Mouse (Mus musculus): ENCODE data around the gene A030003K21Rik.
"Not testable (repeated sequence)": the region's sequence is repeated elsewhere in the genome, so short reads cannot be mapped to it uniquely, and the experiment has no call there.

DNA sequence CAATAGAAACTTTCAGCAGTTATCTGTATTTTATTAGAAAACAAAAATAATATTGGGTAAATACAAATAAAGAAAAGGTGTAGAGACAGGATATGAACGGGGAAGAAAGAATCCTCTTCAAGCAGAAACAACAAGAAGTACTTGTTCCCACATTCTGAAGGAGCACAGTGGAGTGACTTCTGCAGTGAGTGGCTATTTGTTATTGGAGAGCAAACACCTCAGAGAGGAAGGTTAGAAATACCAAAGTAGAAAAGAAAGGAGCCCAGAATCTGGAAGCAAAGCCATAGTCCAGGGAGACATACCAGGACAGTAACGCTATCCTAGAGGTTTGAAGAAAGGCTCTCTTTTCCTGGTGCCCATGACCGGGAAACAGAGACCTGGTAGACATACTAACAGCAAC lies 12.6 kb downstream of the A030003K21Rik start:
- not testable (repeated sequence) for TF ChIP-seq CTCF (IDR thresholded peaks at IDR 0.05; ENCODE audit: control insufficient read depth, insufficient read depth, insufficient read length); USF1 (IDR thresholded peaks at IDR 0.05; ENCODE audit: low read depth); MYOD1 (IDR thresholded peaks at IDR 0.05; ENCODE audit: control insufficient read depth, insufficient read length, low read depth)
